8 mouse cellular contexts compared by ENCODE assay signal in the genomic region with DNA sequence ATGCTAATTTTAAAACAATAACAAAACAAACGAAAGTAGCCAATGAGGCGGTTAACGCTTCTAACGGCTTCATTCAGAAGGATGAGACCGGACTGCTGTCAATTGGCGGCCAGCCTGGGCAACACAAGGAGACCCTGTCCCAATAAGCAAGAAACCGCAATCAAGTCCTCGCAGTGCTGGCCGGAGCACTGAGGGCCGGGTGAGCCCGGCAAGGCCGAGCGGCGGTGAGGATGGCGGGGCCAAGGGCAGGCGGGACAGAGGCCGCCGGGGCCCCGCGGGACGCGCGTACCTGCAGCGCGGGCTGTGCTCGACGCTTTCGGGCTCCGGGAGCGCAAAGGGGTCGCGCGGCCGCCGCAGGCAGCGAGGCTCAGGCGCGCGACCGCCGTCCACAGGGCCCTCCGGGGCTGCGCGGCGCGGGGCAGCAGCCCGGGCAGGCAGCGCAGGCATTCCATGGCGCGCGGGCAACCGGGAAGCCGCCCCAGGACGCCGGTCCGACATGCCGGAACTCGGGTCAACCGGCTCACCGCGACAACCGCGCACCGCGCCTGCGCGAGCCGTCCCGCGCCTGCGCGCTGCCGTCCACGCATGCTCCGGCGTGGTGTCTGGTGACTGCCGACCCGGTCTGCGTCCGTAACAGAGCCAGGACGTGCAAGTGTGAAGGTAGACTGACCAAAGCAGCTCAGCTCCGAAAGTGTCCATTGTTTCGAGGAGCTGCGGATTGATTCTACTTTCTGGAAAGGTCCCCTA. TPM values are rescaled to one million over a fixed set of nuclear protein-coding genes. Genes with fewer than 3 reads are reported as not detected.
A peak's percentile ranks its signal among the peaks of the same experiment; 100 is the strongest.
DNase-seq lines count a peak whose midpoint lies in the region; ATAC-seq and TF ChIP-seq lines count a peak whose summit lies in the region.

Gene Mrs2 (minus strand): TSS at position 587 of the 747 bp plus-strand sequence.

- H3K4me2 ChIP-seq in heart, embryonic 12.5 days = peak within 1 kb of the TSS; percentile 75
- H3K4me2 ChIP-seq in kidney, postnatal 0 days (ENCODE audit: low read length) = peak within 1 kb of the TSS; percentile 90
- peak within 1 kb of the TSS; percentile 89 for H3K4me2 ChIP-seq in liver, embryonic 11.5 days
- peak within 1 kb of the TSS; percentile 81 for H3K4me2 ChIP-seq in stomach, embryonic 14.5 days (replicated peaks; ENCODE audit: low read depth, low read length)

- peak; percentile 86 for TF ChIP-seq POLR2A in brain, embryonic 14.5 days (IDR thresholded peaks at IDR 0.05; ENCODE audit: borderline replicate concordance, extremely low read depth, insufficient read depth, insufficient read length, poor library complexity, severe bottlenecking)

- H3K27ac ChIP-seq in heart, embryonic 12.5 days (ENCODE audit: poor library complexity, severe bottlenecking) = peak within 1 kb of the TSS; percentile 65
- peak within 1 kb of the TSS; percentile 87 for H3K27ac ChIP-seq in kidney, postnatal 0 days
- H3K27ac ChIP-seq in liver, embryonic 11.5 days (ENCODE audit: low read depth, low read length) = peak within 1 kb of the TSS; percentile 77
- H3K27ac ChIP-seq in stomach, embryonic 14.5 days (ENCODE audit: low read length) = peak within 1 kb of the TSS; percentile 67

- no peaks in the 10 kb centered on the region for H3K9me3 ChIP-seq in erythroblast, embryonic 14.5 days (ENCODE audit: control insufficient read depth, low read length)
- no peaks in the 10 kb centered on the region for H3K9me3 ChIP-seq in heart, embryonic 12.5 days (replicated peaks)
- no peaks in the 10 kb centered on the region for H3K9me3 ChIP-seq in kidney, postnatal 0 days (replicated peaks; ENCODE audit: low read length)
- no peaks in the 10 kb centered on the region for H3K9me3 ChIP-seq in liver, embryonic 11.5 days (ENCODE audit: control insufficient read depth, low read length)
- no peaks in the 10 kb centered on the region for H3K9me3 ChIP-seq in stomach, embryonic 14.5 days (ENCODE audit: control insufficient read depth, low read depth, low read length)

- peak; percentile 94 for ATAC-seq in heart, embryonic 12.5 days (ENCODE audit: insufficient number of reproducible peaks, low FRiP score)
- peak; percentile 91 for ATAC-seq in kidney, postnatal 0 days (replicated peaks; ENCODE audit: low FRiP score, low read depth)
- peak; percentile 92 for ATAC-seq in liver, embryonic 11.5 days (replicated peaks; ENCODE audit: low FRiP score)
- peak; percentile 92 for ATAC-seq in stomach, embryonic 14.5 days (ENCODE audit: insufficient number of reproducible peaks, insufficient read depth, low FRiP score, low read depth)

- H3K79me3 ChIP-seq in C2C12 (ENCODE audit: low read depth) = peaks cover 4% of the 10 kb centered on the region

- WGBS in heart, embryonic 12.5 days = under 1% methylated on average over 84 of the region's 84 CpGs
- under 1% methylated on average over 74 of the region's 84 CpGs for WGBS in kidney, postnatal 0 days
- under 1% methylated on average over 78 of the region's 84 CpGs for WGBS in liver, embryonic 11.5 days
- WGBS in stomach, embryonic 14.5 days = under 1% methylated on average over 80 of the region's 84 CpGs

- H3K9ac ChIP-seq in heart, embryonic 12.5 days = peak within 1 kb of the TSS; percentile 90
- H3K9ac ChIP-seq in kidney, postnatal 0 days (ENCODE audit: low read depth, low read length) = peak within 1 kb of the TSS; percentile 85
- peak within 1 kb of the TSS; percentile 81 for H3K9ac ChIP-seq in liver, embryonic 11.5 days (ENCODE audit: low read depth, low read length)
- H3K9ac ChIP-seq in stomach, embryonic 14.5 days (replicated peaks; ENCODE audit: low read depth, low read length) = peak within 1 kb of the TSS; percentile 80

- peaks cover 23% of the 10 kb centered on the region for H3K79me2 ChIP-seq in C2C12 (ENCODE audit: control insufficient read depth, insufficient read depth)

- H3K4me1 ChIP-seq in erythroblast, embryonic 14.5 days (ENCODE audit: control insufficient read depth) = peaks cover 31% of the 10 kb centered on the region
- H3K4me1 ChIP-seq in heart, embryonic 12.5 days (replicated peaks) = peaks cover 18% of the 10 kb centered on the region
- H3K4me1 ChIP-seq in kidney, postnatal 0 days (replicated peaks; ENCODE audit: insufficient read depth, low read length) = peaks cover 9% of the 10 kb centered on the region
- peaks cover 12% of the 10 kb centered on the region; the same call in 1 of the 2 replicates for H3K4me1 ChIP-seq in liver, embryonic 11.5 days (replicated peaks; ENCODE audit: control insufficient read depth, insufficient read depth, low read length)
- H3K4me1 ChIP-seq in stomach, embryonic 14.5 days (ENCODE audit: control insufficient read depth, insufficient read depth, low read length) = no peaks in the 10 kb centered on the region

- TF ChIP-seq CTCF in C2C12 (IDR thresholded peaks at IDR 0.05; ENCODE audit: control insufficient read depth, insufficient read depth, insufficient read length) = no peak
- TF ChIP-seq CTCF in brain, embryonic 14.5 days (IDR thresholded peaks at IDR 0.05; ENCODE audit: borderline replicate concordance, extremely low read depth, insufficient read depth, insufficient read length) = no peak
- TF ChIP-seq CTCF in kidney, postnatal 0 days (IDR thresholded peaks at IDR 0.05; ENCODE audit: low read depth) = no peak

- peak within 1 kb of the TSS; percentile 51 for H3K4me3 ChIP-seq in C2C12 (ENCODE audit: insufficient read depth, poor library complexity, severe bottlenecking)
- peak within 1 kb of the TSS; percentile 83 for H3K4me3 ChIP-seq in erythroblast, embryonic 14.5 days (replicated peaks)
- peak within 1 kb of the TSS; percentile 77 for H3K4me3 ChIP-seq in heart, embryonic 12.5 days
- H3K4me3 ChIP-seq in kidney, postnatal 0 days (replicated peaks; ENCODE audit: low read depth, low read length) = peak within 1 kb of the TSS; percentile 87
- H3K4me3 ChIP-seq in liver, embryonic 11.5 days (ENCODE audit: low read depth, low read length) = peak within 1 kb of the TSS; percentile 77
- peak within 1 kb of the TSS; percentile 86 for H3K4me3 ChIP-seq in stomach, embryonic 14.5 days (ENCODE audit: low read depth, low read length)

- H3K36me3 ChIP-seq in C2C12 (ENCODE audit: control insufficient read depth, insufficient read depth) = peaks cover 3% of the 10 kb centered on the region
- H3K36me3 ChIP-seq in erythroblast, embryonic 14.5 days (ENCODE audit: control insufficient read depth) = peaks cover 29% of the 10 kb centered on the region
- peaks cover 11% of the 10 kb centered on the region; the same call in 1 of the 2 replicates for H3K36me3 ChIP-seq in heart, embryonic 12.5 days
- H3K36me3 ChIP-seq in kidney, postnatal 0 days (ENCODE audit: insufficient read depth, low read length) = 0 out of 2 replicates have a peak, but pooled peaks cover 9% of the 10 kb centered on the region
- no peaks in the 10 kb centered on the region for H3K36me3 ChIP-seq in liver, embryonic 11.5 days (ENCODE audit: control insufficient read depth, insufficient read depth, low read length)
- H3K36me3 ChIP-seq in stomach, embryonic 14.5 days (ENCODE audit: control insufficient read depth, insufficient read depth, low read length) = no peaks in the 10 kb centered on the region; the same call in 1 of the 2 replicates

- no peaks in the 10 kb centered on the region for H3K27me3 ChIP-seq in C2C12 (ENCODE audit: control insufficient read depth, insufficient read depth, insufficient read length)
- no peaks in the 10 kb centered on the region for H3K27me3 ChIP-seq in erythroblast, embryonic 14.5 days (ENCODE audit: control insufficient read depth)
- H3K27me3 ChIP-seq in heart, embryonic 12.5 days (replicated peaks) = no peaks in the 10 kb centered on the region
- no peaks in the 10 kb centered on the region for H3K27me3 ChIP-seq in kidney, postnatal 0 days (ENCODE audit: insufficient read depth, low read length)
- no peaks in the 10 kb centered on the region for H3K27me3 ChIP-seq in liver, embryonic 11.5 days (replicated peaks; ENCODE audit: control insufficient read depth, insufficient read depth, low read length)
- H3K27me3 ChIP-seq in stomach, embryonic 14.5 days (ENCODE audit: control insufficient read depth, insufficient read depth, low read length) = no peaks in the 10 kb centered on the region

- peak within 1 kb of the TSS; percentile 80 for H3ac ChIP-seq in C2C12 (ENCODE audit: control insufficient read depth, insufficient read length, low read depth)

- peak; percentile 95 for DNase-seq in brain, embryonic 14.5 days (ENCODE audit: low read depth)
- peak; percentile 91 for DNase-seq in kidney, postnatal 0 days (ENCODE audit: low spot score)
- peak; percentile 85 for DNase-seq in liver, embryonic 11.5 days (ENCODE audit: low spot score)
- peak; percentile 92 for DNase-seq in naive thymus-derived CD4-positive, alpha-beta T cell, adult 2 months (ENCODE audit: low read depth)

TF ChIP-seq in C2C12, 6 proteins besides CTCF, POLR2A, EP300 and RAD21:
- peak; percentile 73 for TF ChIP-seq MAX (IDR thresholded peaks at IDR 0.05)
- TF ChIP-seq USF1 (IDR thresholded peaks at IDR 0.05; ENCODE audit: low read depth) = no peak
- no peak for TF ChIP-seq CEBPB (IDR thresholded peaks at IDR 0.05; ENCODE audit: low read depth)

RNA-seq across cellular contexts. Expression of gene Mrs2, which starts in this region (rescaled TPM):
- 9.5 TPM for polyA plus RNA-seq in C2C12 (2012; fragmentation: generic; extraction: Trizol)
- polyA plus RNA-seq in brain, embryonic 14.5 days (2012; rRNA removed) = 35.7 and 41.3 TPM in 2 replicates
- 0.36 and 0.61 TPM in 2 replicates for polyA plus RNA-seq in erythroblast, embryonic 14.5 days (2012)
- 27.6 and 28.7 TPM in 2 replicates for polyA plus RNA-seq in heart, embryonic 12.5 days (2016; fragmentation: Nextera tagmentation; extraction: Ambion mirVana)
- polyA plus RNA-seq in kidney, postnatal 0 days (2015; fragmentation: Nextera tagmentation; extraction: Ambion mirVana) = 13.7 and 13.8 TPM in 2 replicates
- 21.3 and 21.8 TPM in 2 replicates for polyA plus RNA-seq in liver, embryonic 11.5 days (2014; fragmentation: Nextera tagmentation; extraction: Ambion mirVana)
- polyA plus RNA-seq in stomach, embryonic 14.5 days (2014; fragmentation: Nextera tagmentation; extraction: Ambion mirVana) = 23.6 and 29.8 TPM in 2 replicates

Comparison
In these comparisons a context has a peak if more than half of its experiments do, and no peak if none do; other contexts are left out.
1. Peak in every context shown above with its lines: DNase-seq, ATAC-seq, H3K4me3 ChIP-seq and H3K27ac ChIP-seq.